Mouse (Mus musculus) megakaryocyte, adult 5-6 weeks (primary cell): ENCODE measurements around the gene Fam71e1. TPM values are rescaled to one million over a fixed set of nuclear protein-coding genes. Genes with fewer than 3 reads are reported as not detected.
A peak's percentile ranks its signal among the peaks of the same experiment; 100 is the strongest.

Experiments used
- ATAC-seq: 2 replicates; pipeline ENCODE4 v1.8.0; 2016; ENCODE audit warnings: mild to moderate bottlenecking, inconsistent platforms; ENCODE audit not compliant: poor library complexity, severe bottlenecking
- total RNA-seq, 2 experiments: library from RNA; stranded (forward) in 1 of 2; stranded (reverse) in 1 of 2; fragments of 153-499, 151-499 nt in 1 of 2; fragments of 221-1000, 200-1000 nt in 1 of 2; gene quantifications; 2 replicates each; pipeline versions ENCODE4 v1.2.3 to v1.2.4; 2015 to 2017

Fam71e1 gene
- total RNA-seq, 2 experiments from 2014 or later: 2.0 TPM; not detected in 1

DNA sequence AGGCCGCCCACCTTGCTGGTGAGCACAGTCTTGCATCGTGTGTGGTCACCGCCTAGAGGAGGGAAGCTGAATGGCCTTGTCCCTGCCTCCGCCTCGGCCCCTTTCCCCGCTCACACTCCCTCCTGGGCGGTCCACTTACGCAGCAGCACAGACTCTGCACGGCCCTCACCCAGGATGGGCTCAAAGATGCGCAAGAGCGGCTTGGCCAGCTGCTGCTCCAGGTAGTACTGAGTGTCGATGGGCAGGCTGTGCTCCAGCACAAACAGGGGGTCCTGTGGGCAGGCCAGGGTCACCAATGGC, 37.3 kb downstream of the Fam71e1 start:
- no peak for ATAC-seq

DNA sequence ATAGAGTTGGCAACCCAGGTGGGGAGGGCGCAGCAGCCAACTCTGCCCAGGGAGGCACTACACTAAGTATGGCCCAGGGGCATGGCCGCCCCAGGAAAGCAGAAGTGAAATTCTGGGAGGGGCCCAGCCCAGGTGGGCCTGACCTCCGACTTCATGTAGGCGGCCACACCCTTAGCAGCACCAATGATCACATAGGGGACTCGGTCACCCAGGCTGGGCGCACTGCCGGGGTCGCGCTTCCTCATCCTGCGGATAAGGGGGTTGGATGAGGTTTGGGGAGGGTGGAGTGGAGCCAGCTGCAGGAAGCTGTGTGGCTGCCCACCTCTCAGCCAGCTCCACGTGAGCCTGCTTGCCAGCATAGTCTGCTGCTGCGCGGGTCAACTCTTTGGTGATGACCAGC, 37.9 kb downstream of the Fam71e1 start:
- ATAC-seq: peak; percentile 76

DNA sequence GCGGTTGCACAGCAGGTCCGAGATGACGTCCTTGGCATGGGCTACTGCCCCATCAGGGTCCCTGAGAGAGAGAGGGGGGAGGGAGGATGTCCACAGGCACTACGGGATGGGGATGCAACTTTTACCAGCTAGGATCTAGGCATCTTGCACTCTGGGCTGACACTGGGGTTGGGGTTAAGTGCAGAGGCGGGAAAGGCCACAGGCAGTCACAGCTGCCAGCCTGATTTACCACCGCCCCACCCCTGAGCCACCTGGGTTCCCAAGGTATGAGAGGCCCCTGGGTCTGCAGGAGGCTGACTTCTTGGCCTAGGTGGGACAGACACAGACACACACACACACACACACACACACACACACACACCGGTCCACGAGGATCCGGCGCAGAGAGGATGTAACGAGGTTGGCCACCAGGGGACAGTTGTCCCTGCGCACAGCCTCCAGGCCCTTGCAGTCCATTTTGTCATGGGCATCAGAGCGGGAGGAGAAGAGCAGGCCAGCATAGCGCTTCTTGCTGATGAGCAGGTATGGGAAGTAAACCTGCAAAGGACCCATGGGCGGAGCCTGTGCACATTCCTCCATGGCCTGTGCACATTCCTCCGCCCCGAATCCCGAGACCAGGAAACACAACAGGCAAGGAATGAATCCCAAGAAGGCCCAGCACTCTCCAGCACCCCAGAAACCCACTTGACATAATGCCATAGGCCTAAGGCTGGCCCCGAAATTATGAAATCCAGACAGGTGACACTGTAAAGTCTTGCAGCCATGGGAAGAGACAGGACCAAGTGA, 38.5 kb downstream of the Fam71e1 start:
- ATAC-seq: no peak

DNA sequence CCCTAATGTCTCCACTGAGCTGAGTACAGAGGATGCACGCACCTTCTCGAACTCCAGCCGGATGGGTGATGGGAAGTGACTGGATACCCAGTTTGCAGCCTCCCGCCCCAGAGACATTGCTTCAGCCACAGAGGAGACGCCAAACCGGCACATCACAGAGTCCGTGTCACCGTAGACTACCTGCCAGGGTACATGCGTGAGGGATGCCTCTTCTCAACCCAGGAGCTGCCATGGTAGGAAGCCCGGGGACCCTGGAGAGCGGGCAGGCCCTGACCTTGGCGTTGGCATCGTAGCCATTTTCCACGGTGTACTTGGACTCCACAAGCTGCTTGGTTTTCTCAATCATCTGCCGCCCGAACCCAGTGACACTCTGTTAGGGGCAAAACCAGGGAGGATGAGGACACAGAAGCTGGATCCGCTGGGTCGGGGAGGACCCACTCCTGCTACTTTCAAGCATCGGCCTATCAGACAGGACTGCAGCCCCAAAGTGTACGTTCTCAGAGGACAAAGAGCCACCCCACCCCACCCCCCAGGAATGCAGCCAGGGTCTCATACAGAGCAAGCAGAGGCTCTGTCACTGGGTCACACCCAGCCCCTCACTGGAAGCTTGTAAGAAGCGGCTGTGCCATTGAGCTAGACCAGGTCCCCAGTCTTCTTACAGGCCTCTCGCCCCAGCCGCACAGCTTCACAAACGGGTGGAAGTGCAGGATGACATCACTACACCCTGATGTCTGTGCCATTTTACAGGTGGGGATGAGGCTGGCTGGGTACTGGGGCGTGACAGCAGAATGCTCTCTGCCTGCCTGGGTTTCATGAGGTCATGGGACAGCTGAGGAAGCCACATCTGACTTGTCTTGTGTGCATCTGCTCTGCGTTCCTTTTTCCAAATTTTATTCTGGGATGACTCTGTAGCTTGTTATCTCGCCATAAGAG, 39.5 kb downstream of the Fam71e1 start:
- no peak for ATAC-seq

DNA sequence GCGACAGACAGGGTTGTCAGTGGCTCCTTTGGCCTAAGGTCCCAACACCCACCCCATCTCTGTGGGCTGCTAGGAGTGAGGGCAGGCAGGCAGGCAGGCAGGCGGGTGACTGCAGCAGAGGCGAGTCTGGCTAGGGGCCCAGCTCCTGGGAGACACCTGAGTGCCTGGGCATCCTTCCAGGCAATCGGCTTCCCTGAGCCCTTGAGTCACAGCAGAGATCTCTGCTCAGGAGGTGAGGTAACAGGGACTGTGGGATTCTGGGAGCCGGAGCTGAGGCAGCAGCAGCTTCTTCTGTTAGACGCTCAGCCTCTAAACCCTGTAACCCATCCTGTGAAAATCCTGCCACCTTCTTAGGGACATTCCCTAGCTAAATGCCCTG, 40.2 kb downstream of the Fam71e1 start:
- ATAC-seq: no peak

DNA sequence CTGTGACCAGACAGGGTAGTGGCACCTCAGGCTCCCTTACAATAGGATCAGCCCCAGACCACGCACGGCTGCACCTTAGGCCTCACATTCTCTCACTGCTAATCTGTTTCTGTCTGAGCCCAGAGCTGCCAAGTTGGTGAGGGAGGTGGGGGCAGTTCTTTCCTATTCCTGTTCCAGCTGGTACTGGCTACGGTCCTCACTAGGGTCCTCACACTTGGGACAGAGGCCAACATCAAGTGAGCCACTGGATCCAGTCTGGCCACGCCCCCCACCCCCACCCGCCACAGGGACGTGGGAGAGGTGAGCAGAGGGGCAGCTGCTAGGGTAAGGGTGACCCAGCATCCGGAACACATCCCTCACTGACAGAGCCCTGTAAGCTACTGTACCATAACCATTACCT, 40.6 kb downstream of the Fam71e1 start:
- ATAC-seq: no peak

DNA sequence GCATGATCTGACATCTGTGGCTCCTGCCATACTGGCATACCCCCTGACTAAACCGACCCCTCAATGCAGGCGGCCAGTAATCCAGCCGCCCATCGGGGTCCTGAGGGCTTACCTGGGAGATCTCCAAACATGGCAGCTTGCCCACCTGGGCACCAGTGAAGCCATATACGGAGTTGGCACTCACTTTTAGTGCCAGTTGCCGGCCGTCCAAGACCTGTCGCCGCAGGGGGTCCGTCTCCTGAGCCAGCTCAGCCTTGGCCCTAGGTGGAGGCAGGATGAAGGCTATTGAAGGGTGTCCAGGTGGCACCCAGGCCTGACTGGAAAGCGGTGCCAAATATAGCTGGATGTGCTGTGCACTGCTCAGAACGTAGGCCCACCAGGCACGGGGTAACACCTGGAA, 41.1 kb downstream of the Fam71e1 start:
- ATAC-seq: no peak

DNA sequence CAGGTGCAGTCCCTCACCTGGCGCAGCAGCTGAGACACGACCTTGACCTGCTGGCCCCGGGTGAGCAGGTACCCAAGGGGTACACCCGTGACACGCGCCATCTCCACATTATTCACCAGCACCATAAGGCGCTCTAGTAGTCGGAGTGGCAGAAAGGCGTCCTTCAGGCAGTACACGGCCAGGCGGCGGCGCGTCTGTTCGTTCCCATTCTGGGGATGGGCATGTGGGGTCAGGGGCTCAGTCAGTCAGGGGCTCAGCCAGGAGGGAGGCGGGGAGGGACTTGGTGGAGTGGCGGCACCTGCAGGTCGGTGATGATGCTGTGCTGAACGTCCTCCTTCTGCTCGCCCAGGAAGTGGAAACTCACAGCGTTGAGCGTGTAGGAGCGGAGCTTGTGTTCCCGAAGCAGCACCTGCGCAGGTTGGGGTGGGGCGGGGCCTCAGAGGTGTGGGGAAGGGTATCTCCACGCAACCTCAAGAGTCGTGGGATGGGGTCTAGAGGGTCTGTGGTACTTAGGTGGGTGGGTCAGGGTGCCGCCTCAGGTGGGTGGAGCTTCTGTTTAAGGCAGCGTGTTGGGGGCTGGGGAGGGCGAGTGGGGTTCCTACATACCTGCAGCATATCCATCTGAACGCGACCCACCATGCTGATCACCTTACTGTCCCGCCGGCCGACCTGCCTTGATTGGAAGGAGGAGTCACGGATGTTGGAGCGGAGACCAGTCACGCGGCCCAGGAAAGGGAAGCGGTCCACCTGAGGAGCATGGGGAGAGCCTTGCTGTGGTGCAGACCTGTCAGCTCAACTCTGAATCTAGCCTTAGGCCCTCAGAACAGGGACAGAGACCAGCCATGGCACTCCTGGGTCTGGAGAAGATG, 42.6 kb downstream of the Fam71e1 start:
- no peak for ATAC-seq

DNA sequence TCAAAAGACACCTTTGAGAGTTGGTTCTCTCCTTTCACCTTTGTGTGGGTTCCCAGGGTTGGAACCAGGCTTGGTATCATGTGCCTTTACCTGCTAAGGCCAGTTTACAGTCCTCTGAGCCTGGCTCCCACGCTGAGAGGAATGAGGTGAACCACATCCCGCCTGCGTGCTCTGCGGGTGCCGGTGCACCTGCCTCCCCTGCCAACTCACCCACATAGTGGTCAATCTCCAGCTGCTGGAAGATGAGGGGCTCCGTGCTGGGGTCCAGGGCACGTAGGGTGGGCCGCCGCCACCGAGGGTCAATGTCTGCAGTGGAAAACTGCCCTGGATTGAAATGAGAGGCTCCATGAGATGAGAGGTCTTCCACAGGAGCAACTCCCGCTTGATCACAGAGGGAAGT, 46.2 kb downstream of the Fam71e1 start:
- ATAC-seq: no peak

DNA sequence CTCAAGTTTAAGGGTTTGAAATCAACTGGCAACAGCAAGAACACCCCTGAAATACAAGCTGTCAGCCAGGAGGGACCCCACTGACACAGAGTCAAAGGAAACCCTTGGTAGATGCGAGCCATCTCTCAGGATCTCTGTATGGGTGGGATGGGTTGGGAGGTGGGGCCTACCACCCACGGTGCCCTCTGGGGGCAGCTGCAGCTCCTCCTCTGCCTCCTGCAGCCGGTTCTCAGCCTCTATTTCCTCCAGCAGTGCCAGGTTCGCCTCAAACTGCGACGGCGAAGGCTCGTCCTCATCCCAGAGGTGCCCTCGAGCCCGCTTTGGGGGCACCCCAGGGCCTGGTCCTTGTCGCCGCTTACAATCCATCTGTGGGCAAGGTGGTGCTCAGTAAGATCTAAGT, 46.7 kb downstream of the Fam71e1 start:
- no peak for ATAC-seq

DNA sequence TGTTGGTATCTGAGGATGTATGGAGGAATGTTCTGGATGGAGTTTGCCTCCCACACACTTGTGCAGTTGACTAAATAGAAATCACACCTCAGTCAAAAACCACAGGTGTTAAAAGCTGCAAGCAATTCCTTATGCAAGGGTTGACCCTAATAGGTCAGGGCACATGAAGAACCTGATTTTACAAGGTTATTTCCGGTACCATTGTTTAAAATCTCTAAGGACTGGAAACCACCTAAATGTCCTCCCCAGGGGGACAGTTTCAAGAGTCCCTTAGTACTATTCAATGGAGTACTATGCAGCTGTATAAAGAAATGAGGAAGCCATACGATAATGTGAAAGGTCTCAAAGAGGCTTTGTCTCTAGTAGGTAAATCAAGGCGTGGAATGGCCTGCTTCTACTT, 49.9 kb downstream of the Fam71e1 start:
- ATAC-seq: no peak

DNA sequence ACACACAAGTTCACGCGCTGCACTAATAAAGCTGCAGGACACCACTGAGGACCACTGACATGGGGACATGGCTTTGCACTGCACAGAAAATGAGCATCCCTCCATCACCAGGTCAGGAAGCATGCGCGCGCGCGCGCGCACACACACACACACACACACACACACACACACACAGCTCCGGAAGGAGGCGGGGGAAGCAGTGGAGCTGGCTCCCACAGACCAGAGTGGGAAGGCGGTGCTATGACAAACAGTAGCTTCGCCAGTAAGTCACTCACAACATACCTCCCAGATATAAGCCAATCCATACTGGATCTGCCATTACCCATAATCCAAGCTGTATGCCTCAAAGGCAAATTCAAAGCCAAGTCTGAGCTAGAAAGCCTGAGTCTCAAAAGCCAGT, 50.7 kb downstream of the Fam71e1 start:
- no peak for ATAC-seq

DNA sequence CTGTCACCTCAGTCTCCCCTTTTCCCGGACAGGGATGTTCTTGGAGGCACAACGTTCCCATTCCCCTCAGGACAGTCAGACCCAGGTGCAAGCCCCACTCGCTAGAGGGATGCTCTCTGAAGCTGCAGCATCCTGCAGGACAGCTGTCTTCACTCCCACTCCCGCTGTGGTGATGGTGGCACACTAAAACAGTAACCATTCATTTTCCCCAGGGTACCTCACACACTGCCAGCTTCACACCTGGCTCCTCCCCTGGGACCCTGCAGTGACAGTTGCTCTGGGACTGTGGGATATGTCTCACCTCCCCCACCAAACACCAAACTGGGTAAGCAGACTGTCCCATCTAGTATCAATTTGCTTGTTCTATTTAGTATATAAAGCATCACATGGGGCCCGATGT, 51.3 kb downstream of the Fam71e1 start:
- no peak for ATAC-seq

DNA sequence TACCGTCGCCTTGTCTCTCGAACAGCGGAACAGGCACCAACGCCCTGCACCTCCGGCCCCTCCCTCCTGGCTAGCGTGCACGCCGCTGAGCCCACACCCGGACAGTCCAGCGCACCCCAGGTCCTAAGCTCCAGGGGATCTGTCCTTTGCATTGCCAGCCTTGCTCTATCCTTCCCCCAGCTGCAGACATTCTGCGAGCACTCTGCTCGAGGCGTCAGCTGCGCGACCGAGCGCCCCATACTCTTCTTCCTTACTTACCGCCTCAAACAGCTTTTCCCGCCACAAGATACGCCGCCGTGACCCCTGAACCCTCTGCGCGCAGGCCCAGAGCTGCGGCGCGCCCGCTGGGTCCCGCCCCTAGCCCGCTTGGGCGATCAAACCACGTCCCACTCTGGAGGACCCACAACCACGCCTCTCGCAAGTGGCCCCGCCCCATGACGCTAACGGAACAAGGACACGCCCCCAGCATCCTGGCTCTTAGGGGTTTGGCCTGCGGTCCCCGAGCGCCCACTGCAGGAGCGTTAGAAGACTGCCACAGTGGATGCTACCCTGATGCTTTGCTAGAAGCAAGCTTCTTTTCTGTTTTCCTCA, 52.2 kb downstream of the Fam71e1 start, which contains the start of gene Pold1:
Gene Pold1 (minus strand): TSS at position 353 of the 591 bp plus-strand sequence.
- peak; percentile 90 for ATAC-seq

DNA sequence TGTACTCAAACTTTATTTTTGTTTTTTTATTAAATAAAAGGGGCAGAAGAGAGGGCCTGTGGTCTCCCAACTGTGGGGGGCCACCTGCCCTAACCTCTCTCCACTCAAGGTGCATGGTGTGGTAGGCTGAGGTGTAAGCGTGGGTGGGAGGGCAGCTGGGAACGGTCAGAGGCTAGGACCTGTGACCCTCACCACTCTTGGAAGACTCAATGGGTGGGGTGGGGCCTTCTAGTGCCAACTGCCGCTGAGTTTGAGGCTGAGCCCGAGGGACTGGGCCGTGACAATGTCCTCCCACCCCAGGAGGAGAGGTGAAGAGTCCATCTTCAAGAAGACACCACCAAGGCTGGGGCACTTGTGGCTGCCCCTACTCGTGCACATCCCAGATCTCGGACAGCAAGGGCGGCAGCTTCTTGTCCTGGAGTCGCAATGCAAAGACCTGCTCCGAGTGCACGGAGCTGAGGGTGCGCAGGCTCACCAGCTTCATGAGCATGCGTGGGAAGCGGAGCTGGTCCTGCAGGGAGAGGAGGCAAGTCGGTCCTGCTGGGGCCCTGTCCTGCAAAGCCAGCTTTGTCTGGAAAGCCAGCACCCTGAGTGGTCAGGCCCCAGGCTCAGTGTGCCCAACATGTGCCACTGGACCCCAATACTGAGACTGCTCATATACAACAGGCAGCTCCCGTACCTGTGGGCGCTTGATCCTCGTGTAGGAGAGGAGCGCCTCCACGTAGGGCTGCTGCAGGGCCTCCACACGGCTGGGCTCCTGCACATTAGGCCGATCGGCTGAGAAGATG, 53.4 kb downstream of the Fam71e1 start:
- no peak for ATAC-seq

DNA sequence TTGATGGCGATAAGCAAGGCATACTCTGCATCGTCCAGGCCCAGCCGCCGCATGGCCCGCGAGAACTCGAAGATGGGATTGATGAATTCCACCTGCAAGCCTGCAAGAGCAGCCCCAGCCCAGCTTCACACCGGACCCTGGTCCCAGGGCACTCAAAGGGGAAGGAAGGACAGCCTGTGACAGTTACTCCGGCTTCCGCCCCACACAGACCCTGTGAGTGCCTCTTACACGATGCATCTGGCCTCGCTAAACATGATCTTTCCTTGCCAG, 54.0 kb downstream of the Fam71e1 start:
- ATAC-seq: no peak
